In genomic region chr19:11813649-11814048, GRCm38 (mm10) we compare ENCODE assay signal across 11 mouse cellular contexts. TPM values are rescaled to one million over a fixed set of nuclear protein-coding genes. Genes with fewer than 3 reads are reported as not detected.
DNase-seq lines count a peak whose midpoint lies in the region; ATAC-seq and TF ChIP-seq lines count a peak whose summit lies in the region.
"Had no signal": no experiment of that assay in that cellular context is flagged by ENCODE, and none has a peak within 500 bp of the region (broad histone marks: within the 10 kb centered on the region; RNA-seq: fewer than 3 reads in every experiment).

No protein-coding gene starts in this region.

- no peak for TF ChIP-seq CTCF in liver, postnatal 0 days (IDR thresholded peaks at IDR 0.05; ENCODE audit: low read depth)

- TF ChIP-seq EP300 in liver, postnatal 0 days (IDR thresholded peaks at IDR 0.05; ENCODE audit: low read depth) = no peak

- peak overlapping the region; percentile 50; the same call in 1 of the 2 replicates for H3K27ac ChIP-seq in hindbrain, embryonic 10.5 days
- no peak overlapping the region for H3K27ac ChIP-seq in hindbrain, embryonic 11.5 days (ENCODE audit: low read depth, low read length)
- 0 out of 2 replicates have a peak overlapping the region, but pooled peaks have one; percentile 34 for H3K27ac ChIP-seq in intestine, embryonic 15.5 days
- no peak overlapping the region for H3K27ac ChIP-seq in midbrain, embryonic 16.5 days (ENCODE audit: low read length)
- H3K27ac ChIP-seq in liver, postnatal 0 days (ENCODE audit: low read depth) = no peak overlapping the region

- ATAC-seq in hindbrain, embryonic 11.5 days (ENCODE audit: low FRiP score) = no peak
- ATAC-seq in intestine, embryonic 15.5 days = no peak
- no peak for ATAC-seq in midbrain, embryonic 16.5 days
- ATAC-seq in liver, postnatal 0 days = no peak; the same call in 1 of the 2 replicates
- ATAC-seq: forebrain, postnatal 0 days had no signal

- no peak overlapping the region for H3K4me2 ChIP-seq in hindbrain, embryonic 11.5 days (replicated peaks; ENCODE audit: low read depth, low read length)
- no peak overlapping the region for H3K4me2 ChIP-seq in intestine, embryonic 15.5 days (replicated peaks)
- H3K4me2 ChIP-seq in midbrain, embryonic 16.5 days (ENCODE audit: low read length) = peak overlapping the region; percentile 14; the same call in 1 of the 2 replicates
- no peak overlapping the region for H3K4me2 ChIP-seq in liver, postnatal 0 days (ENCODE audit: low read depth, low read length)

- no peaks in the 10 kb centered on the region for H3K36me3 ChIP-seq in hindbrain, embryonic 10.5 days
- H3K36me3 ChIP-seq in hindbrain, embryonic 11.5 days (ENCODE audit: control insufficient read depth, insufficient read depth, low read length) = no peaks in the 10 kb centered on the region
- no peaks in the 10 kb centered on the region for H3K36me3 ChIP-seq in intestine, embryonic 15.5 days
- no peaks in the 10 kb centered on the region for H3K36me3 ChIP-seq in midbrain, embryonic 16.5 days (ENCODE audit: control insufficient read depth, insufficient read depth, low read length)
- H3K36me3 ChIP-seq in liver, postnatal 0 days (replicated peaks; ENCODE audit: insufficient read depth, low read length) = no peaks in the 10 kb centered on the region

- H3K9ac ChIP-seq in hindbrain, embryonic 11.5 days (ENCODE audit: low read depth, low read length) = no peak overlapping the region
- H3K9ac ChIP-seq in intestine, embryonic 15.5 days = no peak overlapping the region
- no peak overlapping the region for H3K9ac ChIP-seq in midbrain, embryonic 16.5 days (ENCODE audit: low read depth, low read length)
- H3K9ac ChIP-seq in liver, postnatal 0 days (replicated peaks) = no peak overlapping the region
- H3K9ac ChIP-seq: forebrain, postnatal 0 days had no signal

- H3K4me1 ChIP-seq in hindbrain, embryonic 10.5 days (replicated peaks) = peaks cover 27% of the 10 kb centered on the region
- H3K4me1 ChIP-seq in hindbrain, embryonic 11.5 days (replicated peaks; ENCODE audit: control insufficient read depth, insufficient read depth, low read length) = no peaks in the 10 kb centered on the region
- peaks cover 13% of the 10 kb centered on the region; the same call in 1 of the 2 replicates for H3K4me1 ChIP-seq in intestine, embryonic 15.5 days (replicated peaks)
- H3K4me1 ChIP-seq in midbrain, embryonic 16.5 days (ENCODE audit: control insufficient read depth, insufficient read depth, low read length) = peaks cover 19% of the 10 kb centered on the region
- peaks cover 4% of the 10 kb centered on the region for H3K4me1 ChIP-seq in liver, postnatal 0 days (ENCODE audit: insufficient read depth)

- 13% methylated on average over 8 of the region's 8 CpGs for WGBS in hindbrain, embryonic 10.5 days
- WGBS in hindbrain, embryonic 11.5 days = 13% methylated on average over 8 of the region's 8 CpGs
- 21% methylated on average over 8 of the region's 8 CpGs for WGBS in intestine, embryonic 15.5 days
- 3% methylated on average over 8 of the region's 8 CpGs for WGBS in midbrain, embryonic 16.5 days
- 29% methylated on average over 8 of the region's 8 CpGs for WGBS in liver, postnatal 0 days (ENCODE audit: insufficient replicate concordance)

- no peak for DNase-seq in hindbrain, embryonic 10.5 days (ENCODE audit: low spot score)
- no peak for DNase-seq in hindbrain, embryonic 11.5 days (ENCODE audit: low spot score)
- DNase-seq in embryo, embryonic 11 days = peak; percentile 21
- DNase-seq in layer of hippocampus, adult 9-10 months (ENCODE audit: low spot score) = no peak
- DNase-seq in c-Kit-positive CD71-positive TER-119-positive erythroid progenitor cells, embryonic 14.5 days (ENCODE audit: low spot score) = no peak
- DNase-seq in liver, postnatal 0 days = no peak
- DNase-seq: forebrain, postnatal 0 days had no signal

- no peak overlapping the region for H3K4me3 ChIP-seq in hindbrain, embryonic 10.5 days
- H3K4me3 ChIP-seq in hindbrain, embryonic 11.5 days (ENCODE audit: low read depth, low read length) = no peak overlapping the region
- no peak overlapping the region for H3K4me3 ChIP-seq in intestine, embryonic 15.5 days (replicated peaks)
- no peak overlapping the region for H3K4me3 ChIP-seq in midbrain, embryonic 16.5 days (ENCODE audit: low read depth, low read length)
- H3K4me3 ChIP-seq in liver, postnatal 0 days (ENCODE audit: low read depth, low read length) = no peak overlapping the region
- H3K4me3 ChIP-seq: myocyte had no signal

- H3K27me3 ChIP-seq in hindbrain, embryonic 10.5 days (ENCODE audit: insufficient read depth, poor library complexity, severe bottlenecking) = peaks cover 41% of the 10 kb centered on the region
- peaks cover 20% of the 10 kb centered on the region for H3K27me3 ChIP-seq in hindbrain, embryonic 11.5 days (ENCODE audit: control insufficient read depth, insufficient read depth, low read length)
- no peaks in the 10 kb centered on the region for H3K27me3 ChIP-seq in intestine, embryonic 15.5 days (replicated peaks)
- H3K27me3 ChIP-seq in midbrain, embryonic 16.5 days (ENCODE audit: control insufficient read depth, insufficient read depth, low read depth, low read length) = no peaks in the 10 kb centered on the region
- H3K27me3 ChIP-seq in liver, postnatal 0 days (ENCODE audit: insufficient read depth, low read length) = peaks cover 13% of the 10 kb centered on the region

- no peaks in the 10 kb centered on the region for H3K9me3 ChIP-seq in hindbrain, embryonic 10.5 days
- H3K9me3 ChIP-seq in hindbrain, embryonic 11.5 days (ENCODE audit: control insufficient read depth, low read length) = no peaks in the 10 kb centered on the region
- H3K9me3 ChIP-seq in intestine, embryonic 15.5 days = no peaks in the 10 kb centered on the region
- H3K9me3 ChIP-seq in midbrain, embryonic 16.5 days (replicated peaks; ENCODE audit: control insufficient read depth, low read length, poor library complexity, severe bottlenecking) = no peaks in the 10 kb centered on the region
- no peaks in the 10 kb centered on the region for H3K9me3 ChIP-seq in liver, postnatal 0 days (ENCODE audit: low read length)

RNA-seq across cellular contexts. Expression of gene Stx3, which starts 5.6 kb away (rescaled TPM):
- polyA plus RNA-seq in hindbrain, embryonic 10.5 days (2016; fragmentation: Nextera tagmentation; extraction: Ambion mirVana) = 5.8 and 8.7 TPM in 2 replicates
- 6.7 and 8.1 TPM in 2 replicates for polyA plus RNA-seq in hindbrain, embryonic 11.5 days (2014; fragmentation: Nextera tagmentation; extraction: Ambion mirVana)
- polyA plus RNA-seq in intestine, embryonic 15.5 days (2015; fragmentation: Nextera tagmentation; extraction: Ambion mirVana) = 41.6 and 44.8 TPM in 2 replicates
- polyA plus RNA-seq in midbrain, embryonic 16.5 days (2015; fragmentation: Nextera tagmentation; extraction: Ambion mirVana) = 35.9 and 40.2 TPM in 2 replicates
- polyA plus RNA-seq in liver, postnatal 0 days (2015; fragmentation: Nextera tagmentation; extraction: Ambion mirVana) = 3.2 and 3.7 TPM in 2 replicates

RNA-seq across cellular contexts. Expression of gene Olfr1417, which starts 25.4 kb away (rescaled TPM):
- polyA plus RNA-seq in hindbrain, embryonic 10.5 days (2016; fragmentation: Nextera tagmentation; extraction: Ambion mirVana) = not detected in 2 replicates
- polyA plus RNA-seq in hindbrain, embryonic 11.5 days (2014; fragmentation: Nextera tagmentation; extraction: Ambion mirVana) = 0.12 TPM in 1 of 2 replicates, not detected in the other
- polyA plus RNA-seq in intestine, embryonic 15.5 days (2015; fragmentation: Nextera tagmentation; extraction: Ambion mirVana) = not detected in 2 replicates
- 0.21 and 0.38 TPM in 2 replicates for polyA plus RNA-seq in midbrain, embryonic 16.5 days (2015; fragmentation: Nextera tagmentation; extraction: Ambion mirVana)
- polyA plus RNA-seq in liver, postnatal 0 days (2015; fragmentation: Nextera tagmentation; extraction: Ambion mirVana) = not detected in 2 replicates
- polyA plus RNA-seq: myocyte; testis, adult 2 months had no signal

RNA-seq across cellular contexts. Expression of gene Mrpl16, which starts 43.5 kb away (rescaled TPM):
- polyA plus RNA-seq in hindbrain, embryonic 10.5 days (2016; fragmentation: Nextera tagmentation; extraction: Ambion mirVana) = 49.1 and 55.1 TPM in 2 replicates
- 49.2 and 50.8 TPM in 2 replicates for polyA plus RNA-seq in hindbrain, embryonic 11.5 days (2014; fragmentation: Nextera tagmentation; extraction: Ambion mirVana)
- 58.3 and 63.8 TPM in 2 replicates for polyA plus RNA-seq in intestine, embryonic 15.5 days (2015; fragmentation: Nextera tagmentation; extraction: Ambion mirVana)
- polyA plus RNA-seq in midbrain, embryonic 16.5 days (2015; fragmentation: Nextera tagmentation; extraction: Ambion mirVana) = 45.7 and 46.3 TPM in 2 replicates
- polyA plus RNA-seq in liver, postnatal 0 days (2015; fragmentation: Nextera tagmentation; extraction: Ambion mirVana) = 35.7 and 38.2 TPM in 2 replicates

RNA-seq across cellular contexts. Expression of gene Olfr1418, which starts 47.2 kb away (rescaled TPM):
- polyA plus RNA-seq in hindbrain, embryonic 10.5 days (2016; fragmentation: Nextera tagmentation; extraction: Ambion mirVana) = not detected in 2 replicates
- polyA plus RNA-seq in hindbrain, embryonic 11.5 days (2014; fragmentation: Nextera tagmentation; extraction: Ambion mirVana) = not detected in 2 replicates
- not detected in 2 replicates for polyA plus RNA-seq in intestine, embryonic 15.5 days (2015; fragmentation: Nextera tagmentation; extraction: Ambion mirVana)
- not detected in 2 replicates for polyA plus RNA-seq in midbrain, embryonic 16.5 days (2015; fragmentation: Nextera tagmentation; extraction: Ambion mirVana)
- polyA plus RNA-seq in liver, postnatal 0 days (2015; fragmentation: Nextera tagmentation; extraction: Ambion mirVana) = not detected in 2 replicates
- polyA plus RNA-seq: forebrain, postnatal 0 days; myocyte; testis, adult 2 months had no signal

Comparison
In these comparisons a context has a peak if more than half of its experiments do, and no peak if none do; other contexts are left out.
1. H3K27ac ChIP-seq: peak in hindbrain, embryonic 10.5 days (single experiment) and intestine, embryonic 15.5 days (single experiment); none in hindbrain, embryonic 11.5 days (single experiment), midbrain, embryonic 16.5 days (single experiment) and liver, postnatal 0 days (single experiment).